Mouse (Mus musculus) cerebellum, postnatal 10 days (tissue): Measurements from ENCODE around the gene Trmt2a.
"Not testable (repeated sequence)": the region's sequence is repeated elsewhere in the genome, so short reads cannot be mapped to it uniquely, and the experiment has no call there.

Experiments
- DNase-seq, 2 experiments: peaks; one replicate each; pipeline ENCODE4 v3.0.0; 2021; ENCODE audit warnings: mixed read lengths in 2 of 2

The Trmt2a gene

DNA sequence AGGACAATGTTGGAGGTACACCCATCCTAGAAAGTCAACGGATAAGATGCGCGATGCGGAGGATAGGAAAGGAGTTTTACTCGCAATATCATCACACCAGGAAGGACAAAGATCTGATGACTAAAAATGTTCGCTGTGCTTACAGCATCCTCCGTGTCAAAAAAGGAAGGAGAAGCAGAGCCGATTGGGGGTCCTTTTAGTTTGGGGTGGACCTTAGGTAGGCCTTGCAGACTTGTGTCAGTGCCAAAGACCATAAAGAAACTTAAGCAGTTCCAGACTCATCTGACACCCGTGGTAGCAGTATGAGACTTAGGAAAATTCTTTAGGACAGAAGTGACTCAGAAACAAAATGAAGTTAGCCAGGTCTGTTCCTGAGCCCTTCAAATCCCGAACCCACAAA lies 41.1 kb downstream of the Trmt2a start:
- not testable (repeated sequence) for DNase-seq
